Mouse (Mus musculus) heart, adult 2 months (tissue): ENCODE data around the gene Dynlrb2.
A peak's percentile ranks its signal among the peaks of the same experiment; 100 is the strongest.

Experiments used
- CTCF ChIP-seq: fragments of 200-600 bp; IDR thresholded peaks from 2 replicates; pipeline ENCODE4 v1.8.1; 2022; ENCODE audit warnings: antibody characterized with exemption, mild to moderate bottlenecking, moderate library complexity
- EP300 ChIP-seq: fragments of 200-500 bp; IDR thresholded peaks from 2 replicates; pipeline ENCODE4 v1.6.1; 2011; ENCODE audit warnings: low read depth, low read length, control low read depth; ENCODE audit not compliant: insufficient read depth

DNA sequence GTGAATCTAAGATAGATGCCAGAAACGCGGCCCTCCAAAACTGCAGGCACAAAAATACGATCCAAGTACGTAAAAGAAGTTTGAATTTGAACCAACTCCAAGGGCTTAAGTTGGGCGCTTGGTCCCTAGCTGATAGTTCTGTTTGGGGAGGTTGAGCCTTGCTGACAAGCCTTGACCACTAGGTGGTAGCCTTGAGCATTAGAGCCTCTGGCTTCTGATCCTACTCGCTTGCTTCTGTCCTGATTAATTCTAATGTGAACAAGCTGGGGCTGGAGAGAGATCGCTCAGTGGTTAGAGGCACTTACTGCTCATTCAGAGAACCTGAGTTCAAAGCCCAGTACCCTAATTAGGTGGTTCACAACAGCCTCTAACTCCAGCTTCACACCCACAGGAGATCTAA, 23.9 kb upstream of the Dynlrb2 start:
- TF ChIP-seq CTCF (peak; percentile 83), EP300 (0 out of 2 replicates have a peak, but pooled peaks have one; percentile 17)
